Comparison of ENCODE assay signal across 20 mouse cellular contexts in the genomic region with DNA sequence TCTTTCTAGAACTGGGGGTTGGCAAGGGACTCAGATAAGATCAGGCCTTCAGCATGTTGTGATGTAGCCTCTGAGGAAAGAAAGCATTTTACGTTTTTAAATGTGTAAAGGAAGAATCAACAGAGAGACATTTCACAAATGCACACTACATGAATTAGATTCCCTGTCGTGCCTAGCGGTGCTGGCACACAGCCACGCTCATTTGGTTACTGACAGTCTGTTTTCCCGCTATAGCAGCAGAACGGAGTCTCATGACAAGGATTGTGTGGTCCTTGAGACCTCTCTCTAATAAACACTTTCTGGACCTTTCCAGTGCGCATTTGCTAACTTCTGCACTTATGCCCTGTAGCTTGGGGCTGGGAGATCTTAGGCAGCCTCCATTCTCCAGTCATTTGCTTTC.
DNase-seq lines count a peak whose midpoint lies in the region; ATAC-seq and TF ChIP-seq lines count a peak whose summit lies in the region.
"Had no signal": no experiment of that assay in that cellular context is flagged by ENCODE, and none has a peak within 500 bp of the region (broad histone marks: within the 10 kb centered on the region; RNA-seq: fewer than 3 reads in every experiment).

No protein-coding gene starts in this region.

- TF ChIP-seq CTCF in lung, embryonic 14.5 days (IDR thresholded peaks at IDR 0.05; ENCODE audit: low read depth) = peak; percentile 1; the same call in 1 of the 2 replicates
- TF ChIP-seq CTCF in lung, adult 2 months (IDR thresholded peaks at IDR 0.05; ENCODE audit: insufficient read depth, low read length) = no peak
- no peak for TF ChIP-seq CTCF in brain, embryonic 14.5 days (IDR thresholded peaks at IDR 0.05; ENCODE audit: borderline replicate concordance, extremely low read depth, insufficient read depth, insufficient read length)

- peaks cover 62% of the 10 kb centered on the region for H3K4me1 ChIP-seq in forebrain, embryonic 13.5 days
- peaks cover 17% of the 10 kb centered on the region for H3K4me1 ChIP-seq in forebrain, embryonic 11.5 days (replicated peaks; ENCODE audit: control insufficient read depth, insufficient read depth, low read length)
- no peaks in the 10 kb centered on the region for H3K4me1 ChIP-seq in lung, embryonic 14.5 days (ENCODE audit: insufficient read depth)
- H3K4me1 ChIP-seq in lung, adult 2 months (ENCODE audit: control insufficient read depth, insufficient read depth, low read length) = no peaks in the 10 kb centered on the region
- H3K4me1 ChIP-seq in midbrain, embryonic 14.5 days (ENCODE audit: control insufficient read depth, insufficient read depth, low read length) = peaks cover 28% of the 10 kb centered on the region
- peaks cover 19% of the 10 kb centered on the region for H3K4me1 ChIP-seq in kidney, embryonic 15.5 days

- H3K36me3 ChIP-seq in forebrain, embryonic 13.5 days (ENCODE audit: poor library complexity, severe bottlenecking) = no peaks in the 10 kb centered on the region
- H3K36me3 ChIP-seq in forebrain, embryonic 11.5 days (ENCODE audit: control insufficient read depth, insufficient read depth, low read length) = no peaks in the 10 kb centered on the region
- H3K36me3 ChIP-seq in lung, embryonic 14.5 days (ENCODE audit: insufficient read depth) = no peaks in the 10 kb centered on the region
- no peaks in the 10 kb centered on the region for H3K36me3 ChIP-seq in midbrain, embryonic 14.5 days (ENCODE audit: control insufficient read depth, insufficient read depth, low read length)
- no peaks in the 10 kb centered on the region for H3K36me3 ChIP-seq in kidney, embryonic 15.5 days
- H3K36me3 ChIP-seq: heart, embryonic 12.5 days; limb, embryonic 15.5 days had no signal

- peaks cover 8% of the 10 kb centered on the region for H3K27me3 ChIP-seq in forebrain, embryonic 13.5 days
- peaks cover 2% of the 10 kb centered on the region; the same call in 1 of the 2 replicates for H3K27me3 ChIP-seq in forebrain, embryonic 11.5 days (ENCODE audit: control insufficient read depth, insufficient read depth, low read length)
- no peaks in the 10 kb centered on the region for H3K27me3 ChIP-seq in lung, embryonic 14.5 days (ENCODE audit: insufficient read depth, low read length)
- no peaks in the 10 kb centered on the region for H3K27me3 ChIP-seq in midbrain, embryonic 14.5 days (ENCODE audit: control insufficient read depth, insufficient read depth, low read length)
- H3K27me3 ChIP-seq in kidney, embryonic 15.5 days = 0 out of 2 replicates have a peak, but pooled peaks cover 8% of the 10 kb centered on the region
- H3K27me3 ChIP-seq: limb, embryonic 15.5 days had no signal

- H3K27ac ChIP-seq in forebrain, embryonic 13.5 days = peak overlapping the region; percentile 69
- no peak overlapping the region for H3K27ac ChIP-seq in forebrain, embryonic 11.5 days (ENCODE audit: low read depth, low read length)
- H3K27ac ChIP-seq in lung, embryonic 14.5 days (ENCODE audit: low read depth) = no peak overlapping the region
- no peak overlapping the region for H3K27ac ChIP-seq in midbrain, embryonic 14.5 days (replicated peaks; ENCODE audit: low read depth, low read length)
- no peak overlapping the region for H3K27ac ChIP-seq in kidney, embryonic 15.5 days
- H3K27ac ChIP-seq: limb, embryonic 15.5 days had no signal

- ATAC-seq in forebrain, embryonic 13.5 days = peak; percentile 12; the same call in 1 of the 2 replicates
- no peak for ATAC-seq in forebrain, embryonic 11.5 days (replicated peaks; ENCODE audit: low FRiP score)
- no peak for ATAC-seq in lung, embryonic 14.5 days (ENCODE audit: insufficient read depth)
- no peak for ATAC-seq in midbrain, embryonic 14.5 days (ENCODE audit: low FRiP score, low TSS enrichment)
- no peak for ATAC-seq in kidney, embryonic 15.5 days (replicated peaks; ENCODE audit: low FRiP score)
- ATAC-seq: liver, postnatal 0 days had no signal

- no peaks in the 10 kb centered on the region for H3K9me3 ChIP-seq in forebrain, embryonic 13.5 days (replicated peaks)
- no peaks in the 10 kb centered on the region for H3K9me3 ChIP-seq in forebrain, embryonic 11.5 days (ENCODE audit: control insufficient read depth, low read length)
- H3K9me3 ChIP-seq in lung, embryonic 14.5 days (ENCODE audit: low read depth, low read length) = no peaks in the 10 kb centered on the region
- H3K9me3 ChIP-seq in midbrain, embryonic 14.5 days (ENCODE audit: control insufficient read depth, low read length) = no peaks in the 10 kb centered on the region
- no peaks in the 10 kb centered on the region for H3K9me3 ChIP-seq in kidney, embryonic 15.5 days (replicated peaks)
- H3K9me3 ChIP-seq: heart, embryonic 12.5 days; limb, embryonic 15.5 days had no signal

- TF ChIP-seq POLR2A in lung, adult 2 months (IDR thresholded peaks at IDR 0.05; ENCODE audit: borderline replicate concordance, extremely low read depth, low read depth, low read length) = no peak
- TF ChIP-seq POLR2A in brain, embryonic 14.5 days (IDR thresholded peaks at IDR 0.05; ENCODE audit: borderline replicate concordance, extremely low read depth, insufficient read depth, insufficient read length, poor library complexity, severe bottlenecking) = no peak

- intact Hi-C loops in heart, postnatal 25 days (cut with DNase I) = no loop called here

- no peak for DNase-seq in forebrain, embryonic 11.5 days (ENCODE audit: low spot score)
- DNase-seq in lung, embryonic 14.5 days = peak; percentile 77
- DNase-seq in lung, adult 2 months = no peak
- peak; percentile 92 for DNase-seq in brain, embryonic 14.5 days (ENCODE audit: low read depth)
- DNase-seq in midbrain, embryonic 14.5 days = peak; percentile 74
- no peak for DNase-seq in heart, postnatal 25 days (ENCODE audit: low spot score)
- DNase-seq: adrenal gland, adult 8-10 months; B cell, adult 2 months; cerebellum, adult 9-10 months; heart, postnatal 4 days; kidney, adult 11 months; kidney, postnatal 36 days; liver, postnatal 0 days; lung, postnatal 4 days; right cerebral cortex, postnatal 25 days had no signal

- H3K4me3 ChIP-seq in forebrain, embryonic 13.5 days = no peak overlapping the region
- no peak overlapping the region for H3K4me3 ChIP-seq in forebrain, embryonic 11.5 days (ENCODE audit: low read depth, low read length)
- H3K4me3 ChIP-seq in lung, embryonic 14.5 days (ENCODE audit: low read depth, low read length) = no peak overlapping the region
- no peak overlapping the region for H3K4me3 ChIP-seq in lung, adult 2 months (replicated peaks; ENCODE audit: extremely low read depth, low read depth, low read length)
- H3K4me3 ChIP-seq in midbrain, embryonic 14.5 days (replicated peaks; ENCODE audit: low read depth, low read length) = no peak overlapping the region
- H3K4me3 ChIP-seq in kidney, embryonic 15.5 days (replicated peaks) = no peak overlapping the region
- H3K4me3 ChIP-seq: erythroblast, embryonic 14.5 days; heart, embryonic 12.5 days; limb, embryonic 15.5 days had no signal

- WGBS in forebrain, embryonic 13.5 days = 42% methylated on average over 7 of the region's 7 CpGs
- WGBS in forebrain, embryonic 11.5 days = 86% methylated on average over 7 of the region's 7 CpGs
- WGBS in lung, embryonic 14.5 days = 39% methylated on average over 7 of the region's 7 CpGs
- 72% methylated on average over 7 of the region's 7 CpGs for WGBS in lung, adult 2 months
- 63% methylated on average over 7 of the region's 7 CpGs for WGBS in midbrain, embryonic 14.5 days
- 64% methylated on average over 7 of the region's 7 CpGs for WGBS in kidney, embryonic 15.5 days

- no peak overlapping the region for H3K4me2 ChIP-seq in forebrain, embryonic 13.5 days
- H3K4me2 ChIP-seq in forebrain, embryonic 11.5 days (ENCODE audit: low read depth, low read length, severe bottlenecking) = no peak overlapping the region
- H3K4me2 ChIP-seq in lung, embryonic 14.5 days = no peak overlapping the region
- no peak overlapping the region for H3K4me2 ChIP-seq in midbrain, embryonic 14.5 days (ENCODE audit: low read length)
- no peak overlapping the region for H3K4me2 ChIP-seq in kidney, embryonic 15.5 days
- H3K4me2 ChIP-seq: heart, embryonic 12.5 days; limb, embryonic 15.5 days had no signal

- no peak overlapping the region; the same call in 1 of the 2 replicates for H3K9ac ChIP-seq in forebrain, embryonic 13.5 days
- no peak overlapping the region for H3K9ac ChIP-seq in forebrain, embryonic 11.5 days (ENCODE audit: low read length)
- H3K9ac ChIP-seq in lung, embryonic 14.5 days = no peak overlapping the region
- H3K9ac ChIP-seq in midbrain, embryonic 14.5 days (replicated peaks; ENCODE audit: low read length) = no peak overlapping the region
- no peak overlapping the region for H3K9ac ChIP-seq in kidney, embryonic 15.5 days
- H3K9ac ChIP-seq: heart, embryonic 12.5 days; limb, embryonic 15.5 days; liver, postnatal 0 days had no signal

Comparison
In these comparisons a context has a peak if more than half of its experiments do, and no peak if none do; other contexts are left out.
1. DNase-seq: peak in lung, embryonic 14.5 days (single experiment), brain, embryonic 14.5 days (single experiment) and midbrain, embryonic 14.5 days (single experiment); none in forebrain, embryonic 11.5 days (single experiment), lung, adult 2 months (single experiment) and heart, postnatal 25 days (single experiment).